Mouse (Mus musculus): Measurements from ENCODE around the gene Ipmk.

GRCm38 (mm10) chr10:71314596-71314995, 33.0 kb upstream of the Ipmk start:
- TF ChIP-seq POLR2A (IDR thresholded peaks at IDR 0.05; ENCODE audit: extremely low read depth, insufficient read depth, low read length), result no peak
- TF ChIP-seq CTCF (IDR thresholded peaks at IDR 0.05; ENCODE audit: extremely low read depth, insufficient read depth, low read length), result no peak
